Mouse (Mus musculus): ENCODE measurements around the gene Fam129c. TPM values are rescaled to one million over a fixed set of nuclear protein-coding genes. Genes with fewer than 3 reads are reported as not detected.

The Fam129c gene
- polyA plus RNA-seq (2015; fragmentation: Nextera tagmentation; extraction: Ambion mirVana): 7.8 and 8.5 TPM in 2 replicates

DNA sequence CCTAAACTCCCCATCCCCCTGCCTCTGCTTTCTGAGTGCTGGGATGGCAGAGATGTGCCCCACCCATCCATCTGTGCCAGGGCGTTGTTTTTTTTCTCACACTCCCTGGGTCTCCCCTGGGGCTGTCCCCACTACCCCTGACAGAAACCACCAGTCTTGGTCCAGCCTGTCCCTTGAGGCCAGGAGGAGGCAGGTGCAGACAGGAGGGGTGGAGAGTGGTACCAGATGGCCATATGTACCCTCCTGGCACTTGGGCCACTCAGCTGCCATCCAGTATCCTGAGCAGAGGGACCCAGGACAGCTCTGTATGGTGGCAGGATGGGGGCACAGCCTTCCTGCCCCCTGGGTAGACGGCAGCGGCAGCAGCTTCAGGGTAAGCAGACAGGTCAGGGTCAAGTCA lies at the start of gene Fam129c:
Gene Fam129c, plus strand, starts transcription at position 198 of the 400 bp plus-strand sequence.
- 65% methylated on average over 3 of the region's 3 CpGs for WGBS
- peaks cover 36% of the 10 kb centered on the region for H3K4me1 ChIP-seq (replicated peaks)
- H3K9me3 ChIP-seq: no peaks in the 10 kb centered on the region
- ATAC-seq (ENCODE audit: low read depth): no peak
- no peak within 1 kb of the TSS for H3K4me3 ChIP-seq
- H3K4me2 ChIP-seq: no peak within 1 kb of the TSS
- peaks cover 21% of the 10 kb centered on the region for H3K36me3 ChIP-seq
- peaks cover 31% of the 10 kb centered on the region for H3K27me3 ChIP-seq
- no peak within 1 kb of the TSS for H3K27ac ChIP-seq (replicated peaks)
- peak within 1 kb of the TSS; percentile 41; the same call in 1 of the 2 replicates for H3K9ac ChIP-seq

DNA sequence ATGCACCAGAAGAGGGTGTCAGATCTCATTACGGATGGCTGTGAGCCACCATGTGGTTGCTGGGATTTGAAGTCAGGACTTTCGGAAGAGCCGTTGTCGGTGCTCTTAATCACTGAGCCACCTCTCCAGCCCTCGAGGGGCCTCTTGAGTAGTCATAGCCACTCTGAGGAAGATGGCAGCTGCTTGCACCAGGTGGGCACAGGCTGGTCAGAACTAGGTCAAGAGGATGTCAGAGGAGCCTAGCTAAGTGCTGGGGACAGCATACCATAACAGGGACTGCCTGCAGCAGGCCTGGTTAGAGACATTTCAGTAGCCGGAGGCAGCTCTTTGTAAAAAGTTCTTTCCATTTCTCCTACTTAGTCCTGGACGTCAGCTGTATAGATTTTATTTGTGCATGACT lies 46.7 kb upstream of the Fam129c start:
- Histone ChIP-seq H3K9ac (no peak overlapping the region), H3K36me3 (peaks cover 29% of the 10 kb centered on the region), H3K9me3 (no peaks in the 10 kb centered on the region), H3K4me2 (no peak overlapping the region), H3K27ac (replicated peaks) (no peak overlapping the region), H3K4me1 (replicated peaks) (no peaks in the 10 kb centered on the region), H3K4me3 (no peak overlapping the region), H3K27me3 (peaks cover 18% of the 10 kb centered on the region)
- ATAC-seq (ENCODE audit: low read depth): no peak
- WGBS: 72% methylated on average over 7 of the region's 7 CpGs

DNA sequence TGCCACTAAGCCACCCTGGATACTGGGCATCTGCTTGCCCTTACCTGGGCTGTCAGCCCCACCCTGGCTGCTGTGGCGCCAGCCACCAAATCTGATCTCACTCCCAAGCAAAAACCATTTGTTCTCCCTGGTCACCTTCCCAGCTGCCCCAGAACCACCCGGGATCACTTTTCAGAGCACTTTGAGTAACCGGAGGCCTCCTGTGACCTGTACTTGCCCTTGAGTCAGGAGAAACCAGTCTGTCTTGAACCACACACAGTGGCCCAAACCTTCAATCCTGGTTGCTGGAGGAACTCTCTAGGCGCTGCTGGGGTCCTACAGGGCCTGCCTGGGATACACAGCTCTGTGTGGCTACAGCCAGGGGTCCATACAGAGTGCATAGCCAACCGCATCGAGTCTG lies 44.7 kb upstream of the Fam129c start:
- no peak for ATAC-seq (ENCODE audit: low read depth)
- WGBS: 71% methylated on average over 6 of the region's 6 CpGs
- no peak overlapping the region for H3K27ac ChIP-seq (replicated peaks)

DNA sequence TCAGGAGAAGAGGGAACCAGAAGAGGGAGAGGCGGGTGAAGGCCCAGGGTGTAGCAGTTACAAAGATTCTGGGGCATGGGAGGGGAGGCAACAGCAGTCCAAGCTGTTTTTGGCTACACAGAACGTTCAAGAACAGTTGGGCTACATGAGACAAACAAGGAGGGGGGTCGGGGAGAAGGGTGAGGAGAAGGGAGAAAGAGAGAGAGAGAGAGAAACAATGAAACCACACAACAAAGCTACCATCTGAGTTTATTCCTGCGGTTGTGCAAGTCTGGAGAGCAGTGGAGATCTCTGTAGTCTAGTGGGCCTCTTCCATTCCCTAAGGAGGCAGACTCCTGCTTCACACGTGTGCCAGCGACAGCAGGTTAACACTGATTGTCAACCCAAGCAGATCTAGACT lies 43.4 kb upstream of the Fam129c start:
- no peaks in the 10 kb centered on the region for H3K36me3 ChIP-seq
- no peak overlapping the region for H3K9ac ChIP-seq
- peaks cover 51% of the 10 kb centered on the region for H3K27me3 ChIP-seq
- no peak for ATAC-seq (ENCODE audit: low read depth)
- no peak overlapping the region for H3K27ac ChIP-seq (replicated peaks)
- H3K4me2 ChIP-seq: no peak overlapping the region
- no peak overlapping the region for H3K4me3 ChIP-seq
- H3K4me1 ChIP-seq (replicated peaks): peaks cover 8% of the 10 kb centered on the region
- H3K9me3 ChIP-seq: no peaks in the 10 kb centered on the region
- WGBS: 72% methylated on average over 6 of the region's 6 CpGs

More for the DNA sequence above, 44.7 kb upstream of the Fam129c start:
- Histone ChIP-seq H3K4me1 (replicated peaks) (no peaks in the 10 kb centered on the region), H3K9ac (no peak overlapping the region), H3K27me3 (peaks cover 38% of the 10 kb centered on the region), H3K9me3 (no peaks in the 10 kb centered on the region), H3K4me3 (no peak overlapping the region), H3K4me2 (no peak overlapping the region), H3K36me3 (peaks cover 10% of the 10 kb centered on the region)

DNA sequence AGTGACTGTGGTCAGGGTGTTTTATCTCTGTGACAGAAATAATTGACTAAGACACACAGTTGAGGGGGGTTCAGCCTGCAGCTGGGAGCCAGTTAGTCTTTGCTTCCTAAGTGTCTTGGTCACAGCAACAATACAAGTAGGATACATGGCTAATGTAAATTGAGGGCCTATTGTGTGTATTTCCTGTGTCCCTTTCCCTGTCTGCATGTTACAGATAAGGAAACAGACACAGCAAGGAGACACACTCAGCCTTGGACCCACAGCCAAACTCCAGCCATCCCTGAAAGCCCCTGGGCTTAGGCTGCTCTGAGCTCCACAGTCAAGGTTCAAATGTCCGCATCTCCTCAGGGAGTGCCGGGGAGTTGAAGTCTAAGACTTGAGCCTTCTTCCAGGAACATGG lies 42.8 kb upstream of the Fam129c start:
- Histone ChIP-seq H3K9me3 (no peaks in the 10 kb centered on the region), H3K4me3 (no peak overlapping the region), H3K27ac (replicated peaks) (no peak overlapping the region), H3K27me3 (peaks cover 57% of the 10 kb centered on the region), H3K36me3 (no peaks in the 10 kb centered on the region), H3K4me2 (no peak overlapping the region), H3K4me1 (replicated peaks) (peaks cover 9% of the 10 kb centered on the region), H3K9ac (no peak overlapping the region)
- 94% methylated on average over 2 of the region's 2 CpGs for WGBS
- no peak for ATAC-seq (ENCODE audit: low read depth)

DNA sequence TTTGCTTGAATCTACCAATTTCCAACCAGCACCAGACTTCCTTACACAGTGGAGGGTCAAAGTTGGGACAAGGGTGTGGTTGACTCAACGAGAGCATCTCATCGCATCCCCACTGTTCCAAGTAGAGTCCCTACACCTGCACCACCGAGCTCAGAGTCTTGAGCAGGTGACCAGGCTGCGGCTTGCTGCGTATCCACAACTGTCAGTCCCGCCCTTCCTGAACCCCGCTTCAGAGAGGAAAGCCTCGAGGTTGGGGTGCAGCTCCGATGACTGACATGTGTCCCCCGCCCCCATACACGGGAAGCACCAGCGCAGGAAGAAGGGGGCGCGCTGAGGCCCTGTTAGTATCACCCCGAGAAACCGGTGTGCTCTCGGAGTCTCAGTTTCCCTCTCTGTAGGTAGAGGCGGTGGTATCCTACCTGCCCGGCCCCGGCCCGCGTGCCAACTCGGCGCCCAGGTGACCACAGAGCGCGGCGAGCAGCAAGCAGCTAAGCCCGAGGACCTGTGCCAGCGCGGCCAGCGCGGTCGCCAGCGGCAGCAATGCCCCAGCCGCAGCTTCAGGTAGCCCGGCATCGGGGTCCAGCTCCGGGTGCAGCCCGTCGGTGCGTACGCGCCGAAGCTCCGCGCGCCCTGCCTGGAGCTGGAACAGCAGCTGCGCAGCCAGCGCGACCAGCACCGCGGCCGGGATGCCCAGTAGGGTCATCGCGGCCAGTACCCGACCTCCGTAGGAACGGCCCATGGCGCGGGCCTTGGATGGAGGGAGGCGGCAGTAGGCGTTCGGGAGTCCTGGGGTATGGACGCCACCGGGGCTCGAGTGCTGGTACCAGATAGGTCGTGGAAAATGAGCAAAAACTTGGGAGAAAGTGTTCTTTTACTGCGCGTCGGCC lies 39.1 kb upstream of the Fam129c start, which contains the start of gene Tmem221:
Gene Tmem221, minus strand, starts transcription at position 801 of the 887 bp plus-strand sequence.
- WGBS: 4% methylated on average over 69 of the region's 70 CpGs
- Histone ChIP-seq H3K36me3 (no peaks in the 10 kb centered on the region), H3K9me3 (no peaks in the 10 kb centered on the region), H3K4me1 (replicated peaks) (peaks cover 17% of the 10 kb centered on the region), H3K27me3 (peaks cover 93% of the 10 kb centered on the region), H3K27ac (replicated peaks) (no peak within 1 kb of the TSS), H3K9ac (0 out of 2 replicates have a peak within 1 kb of the TSS, but pooled peaks have one; percentile 41), H3K4me2 (peak within 1 kb of the TSS; percentile 47), H3K4me3 (peak within 1 kb of the TSS; percentile 18)
- ATAC-seq (ENCODE audit: low read depth): no peak

DNA sequence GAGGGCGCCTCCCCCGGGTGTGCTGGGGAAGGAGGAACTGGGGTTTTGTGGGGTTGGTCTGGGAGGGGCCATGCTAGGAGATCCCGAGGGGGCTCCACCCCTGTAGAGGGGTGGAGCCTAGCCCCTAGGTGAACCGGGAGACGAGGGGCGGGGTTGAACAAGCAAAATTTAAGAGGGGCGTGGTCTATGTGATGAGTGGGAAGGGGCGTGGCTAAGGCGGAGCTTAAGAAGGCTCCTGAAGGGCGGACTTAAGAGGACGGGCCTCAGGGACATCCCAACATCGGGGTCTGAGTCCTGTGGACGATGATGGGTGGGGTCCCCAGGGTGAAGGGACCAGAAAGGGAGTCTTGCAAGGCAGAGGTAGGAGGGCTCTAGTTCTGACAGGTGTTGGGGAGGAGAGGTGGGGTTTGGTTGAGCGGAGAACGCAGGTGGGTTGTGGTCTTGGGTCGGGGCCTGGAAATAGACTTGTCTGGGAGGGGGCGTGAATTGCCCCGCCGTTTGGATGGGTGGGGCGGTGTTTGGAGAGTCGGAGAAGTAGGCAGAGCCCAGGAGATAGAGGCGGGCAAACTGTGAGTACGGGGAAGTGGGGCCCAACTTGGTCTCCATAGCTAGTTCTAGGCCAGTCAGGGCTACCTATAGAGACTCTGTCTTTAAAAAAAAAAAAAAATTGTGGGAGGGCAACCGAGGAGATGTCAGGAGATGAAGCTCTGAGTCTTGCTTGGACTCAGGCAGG lies 38.3 kb upstream of the Fam129c start:
- Histone ChIP-seq H3K9me3 (no peaks in the 10 kb centered on the region), H3K9ac (0 out of 2 replicates have a peak overlapping the region, but pooled peaks have one; percentile 41), H3K27me3 (peaks cover 97% of the 10 kb centered on the region), H3K4me2 (peak overlapping the region; percentile 47), H3K4me1 (replicated peaks) (peaks cover 17% of the 10 kb centered on the region), H3K36me3 (no peaks in the 10 kb centered on the region), H3K4me3 (peak overlapping the region; percentile 18), H3K27ac (replicated peaks) (no peak overlapping the region)
- WGBS: 3% methylated on average over 24 of the region's 24 CpGs
- ATAC-seq (ENCODE audit: low read depth): no peak

DNA sequence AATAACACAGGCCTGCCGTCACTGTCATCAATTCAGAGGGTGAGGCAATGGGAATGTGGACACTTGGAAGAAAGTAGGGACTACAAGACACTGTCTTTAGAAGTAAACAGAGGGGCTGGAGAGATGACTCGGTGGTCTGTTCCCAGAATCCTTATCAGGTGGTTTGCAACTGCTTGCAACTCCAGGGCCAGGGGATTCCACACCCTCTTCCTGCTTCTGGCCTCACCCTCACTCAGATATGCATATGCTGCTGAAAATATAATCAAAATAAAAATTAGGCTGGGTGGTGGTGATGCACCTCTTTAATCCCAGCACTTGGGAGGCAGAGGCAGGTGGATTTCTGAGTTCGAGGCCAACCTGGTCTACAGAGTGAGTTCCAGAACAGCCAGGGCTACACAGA lies 37.4 kb upstream of the Fam129c start:
- Histone ChIP-seq H3K9me3 (no peaks in the 10 kb centered on the region), H3K4me2 (no peak overlapping the region), H3K27me3 (peaks cover 99% of the 10 kb centered on the region), H3K4me1 (replicated peaks) (peaks cover 17% of the 10 kb centered on the region), H3K4me3 (no peak overlapping the region), H3K9ac (no peak overlapping the region), H3K36me3 (no peaks in the 10 kb centered on the region), H3K27ac (replicated peaks) (no peak overlapping the region)
- WGBS: 77% methylated on average over 3 of the region's 3 CpGs
- no peak for ATAC-seq (ENCODE audit: low read depth)

DNA sequence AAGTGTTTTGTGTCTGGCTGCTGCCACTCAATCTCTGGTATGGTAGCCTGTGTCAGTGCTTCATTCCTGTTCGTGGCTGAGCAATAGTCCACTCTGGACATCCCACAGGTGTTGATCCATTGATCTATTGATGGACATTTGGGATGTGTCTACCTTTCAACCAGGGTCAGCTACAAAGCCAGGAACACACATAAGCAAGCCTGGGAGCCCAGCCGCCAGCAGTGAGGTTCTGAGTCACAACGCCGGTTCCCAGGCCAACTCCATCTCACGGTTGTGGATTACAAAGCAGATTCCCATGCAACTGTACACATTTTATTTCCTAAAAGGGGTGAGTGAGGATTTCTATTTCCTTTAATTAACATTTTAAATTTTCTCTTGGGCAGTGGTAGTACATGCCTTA lies 36.7 kb upstream of the Fam129c start:
- Histone ChIP-seq H3K4me3 (no peak overlapping the region), H3K27me3 (peaks cover 98% of the 10 kb centered on the region), H3K4me2 (no peak overlapping the region), H3K4me1 (replicated peaks) (peaks cover 17% of the 10 kb centered on the region), H3K27ac (replicated peaks) (no peak overlapping the region), H3K36me3 (no peaks in the 10 kb centered on the region), H3K9me3 (no peaks in the 10 kb centered on the region), H3K9ac (no peak overlapping the region)
- WGBS: 82% methylated on average over 5 of the region's 5 CpGs
- ATAC-seq (ENCODE audit: low read depth): no peak

DNA sequence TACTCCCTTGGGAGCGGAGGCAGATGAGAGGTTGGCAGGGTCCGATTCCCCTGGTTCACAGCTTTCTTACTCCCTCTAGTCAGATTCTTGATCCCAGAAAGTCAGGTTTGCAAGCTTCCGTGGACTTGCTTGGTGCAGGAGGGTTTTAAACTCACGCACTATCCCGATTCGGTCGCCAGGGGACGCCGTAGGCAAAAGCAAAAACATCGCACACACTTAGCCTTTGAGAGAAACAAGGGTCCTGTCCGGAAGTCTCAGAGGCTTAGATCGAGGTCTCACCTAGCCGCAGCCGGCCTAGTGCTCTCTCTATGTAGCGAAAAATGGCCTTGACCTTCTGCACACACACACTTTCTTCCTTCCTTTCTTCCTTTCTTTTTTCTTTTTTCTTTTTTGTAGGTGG lies 36.0 kb upstream of the Fam129c start:
- ATAC-seq (ENCODE audit: low read depth): no peak

DNA sequence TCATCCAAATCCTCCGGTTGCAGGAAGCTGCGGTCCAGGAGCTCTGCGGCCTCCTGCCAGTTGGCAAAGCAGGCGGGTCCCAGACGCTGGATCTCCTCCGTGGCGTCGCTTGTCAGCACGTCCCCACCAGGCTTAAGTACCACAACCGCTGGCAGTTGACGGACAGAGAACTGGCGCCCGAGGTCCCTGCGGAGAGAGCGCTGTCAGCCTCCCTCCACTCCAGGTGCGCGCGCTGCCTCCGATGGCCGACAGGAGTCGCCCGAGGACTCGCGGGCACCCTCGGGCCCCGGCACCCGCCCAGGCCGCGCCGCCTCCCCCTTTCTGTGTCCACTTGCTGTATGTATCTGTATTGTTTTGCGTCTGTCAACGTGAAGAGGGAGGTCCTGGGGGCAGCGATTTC lies 34.7 kb upstream of the Fam129c start:
- no peak overlapping the region for H3K27ac ChIP-seq (replicated peaks)
- WGBS: 1% methylated on average over 30 of the region's 33 CpGs
- peak overlapping the region; percentile 48 for H3K4me2 ChIP-seq
- peak overlapping the region; percentile 28 for H3K4me3 ChIP-seq
- H3K4me1 ChIP-seq (replicated peaks): peaks cover 17% of the 10 kb centered on the region
- H3K9ac ChIP-seq: peak overlapping the region; percentile 43
- ATAC-seq (ENCODE audit: low read depth): peak; percentile 64; the same call in 1 of the 2 replicates
- H3K9me3 ChIP-seq: no peaks in the 10 kb centered on the region
- peaks cover 98% of the 10 kb centered on the region for H3K27me3 ChIP-seq
- no peaks in the 10 kb centered on the region for H3K36me3 ChIP-seq

More for the DNA sequence above, 36.0 kb upstream of the Fam129c start:
- no peak overlapping the region for H3K27ac ChIP-seq (replicated peaks)
- no peak overlapping the region for H3K4me3 ChIP-seq
- H3K4me2 ChIP-seq: no peak overlapping the region
- 5% methylated on average over 15 of the region's 15 CpGs for WGBS
- peaks cover 17% of the 10 kb centered on the region for H3K4me1 ChIP-seq (replicated peaks)
- H3K9me3 ChIP-seq: no peaks in the 10 kb centered on the region
- no peak overlapping the region for H3K9ac ChIP-seq
- H3K36me3 ChIP-seq: no peaks in the 10 kb centered on the region
- H3K27me3 ChIP-seq: peaks cover 98% of the 10 kb centered on the region

DNA sequence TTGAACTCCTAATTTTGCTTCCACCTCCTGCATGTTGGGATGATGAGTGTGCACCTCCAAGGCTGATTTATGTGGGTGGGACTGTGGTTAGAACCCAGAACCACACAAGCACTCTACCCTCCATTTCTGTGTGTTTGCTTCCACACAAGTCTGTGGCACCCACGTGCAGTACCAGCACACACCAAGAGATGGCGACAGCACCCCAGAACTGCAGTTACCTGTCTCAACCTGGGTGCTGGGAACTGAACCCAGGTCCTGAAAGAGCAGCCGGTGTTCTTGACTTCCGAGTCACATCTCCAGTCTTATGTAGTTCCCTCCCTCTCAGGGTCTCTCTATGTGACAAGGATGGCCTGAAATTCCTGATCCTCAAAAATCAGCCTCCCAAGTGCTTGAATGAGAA lies 33.5 kb upstream of the Fam129c start:
- no peak for ATAC-seq (ENCODE audit: low read depth)
- Histone ChIP-seq H3K27ac (replicated peaks) (no peak overlapping the region), H3K4me1 (replicated peaks) (peaks cover 19% of the 10 kb centered on the region), H3K4me2 (no peak overlapping the region), H3K36me3 (no peaks in the 10 kb centered on the region), H3K4me3 (no peak overlapping the region), H3K9ac (no peak overlapping the region), H3K9me3 (no peaks in the 10 kb centered on the region), H3K27me3 (peaks cover 97% of the 10 kb centered on the region)
- WGBS: 85% methylated on average over 4 of the region's 4 CpGs

Data from neural tube, embryonic 13.5 days (tissue).